Mouse (Mus musculus) heart, postnatal 0 days (tissue): ENCODE data around the gene Dclk3.

Experiments used
- CTCF ChIP-seq: IDR thresholded peaks from 2 replicates; pipeline ENCODE4 v1.5.1; 2016; ENCODE audit warnings: antibody characterized with exemption, control low read depth, low read depth
- EP300 ChIP-seq: IDR thresholded peaks from 2 replicates; pipeline ENCODE4 v1.6.1; 2016; ENCODE audit warnings: antibody characterized with exemption, low read depth

DNA sequence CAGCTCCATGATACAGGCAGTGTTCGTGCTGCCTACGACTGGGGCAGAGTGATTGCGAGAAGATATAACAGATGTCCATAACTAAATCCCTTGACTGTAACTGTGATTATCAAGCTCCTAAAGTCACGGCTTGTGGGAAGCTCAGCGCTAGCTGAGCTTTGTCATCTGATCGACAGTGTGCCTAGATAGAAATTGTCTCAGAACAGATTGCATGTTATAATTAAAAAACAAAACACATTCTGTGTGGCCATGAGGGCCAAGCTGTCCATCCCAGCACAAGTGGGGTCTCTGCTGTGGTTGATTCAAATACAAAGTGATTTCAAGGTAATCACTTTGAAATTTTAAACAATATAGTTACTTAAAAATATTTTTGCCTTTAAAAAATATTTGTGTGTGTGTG lies 26.8 kb downstream of the Dclk3 start:
- no peak for TF ChIP-seq CTCF
- TF ChIP-seq EP300: no peak
